Mouse (Mus musculus): ENCODE data around the gene Cby3. TPM values are rescaled to one million over a fixed set of nuclear protein-coding genes. Genes with fewer than 3 reads are reported as not detected.
A peak's percentile ranks its signal among the peaks of the same experiment; 100 is the strongest.

Gene Cby3
- polyA plus RNA-seq, 1 experiment from 2014 or later: 0.47 TPM

DNA sequence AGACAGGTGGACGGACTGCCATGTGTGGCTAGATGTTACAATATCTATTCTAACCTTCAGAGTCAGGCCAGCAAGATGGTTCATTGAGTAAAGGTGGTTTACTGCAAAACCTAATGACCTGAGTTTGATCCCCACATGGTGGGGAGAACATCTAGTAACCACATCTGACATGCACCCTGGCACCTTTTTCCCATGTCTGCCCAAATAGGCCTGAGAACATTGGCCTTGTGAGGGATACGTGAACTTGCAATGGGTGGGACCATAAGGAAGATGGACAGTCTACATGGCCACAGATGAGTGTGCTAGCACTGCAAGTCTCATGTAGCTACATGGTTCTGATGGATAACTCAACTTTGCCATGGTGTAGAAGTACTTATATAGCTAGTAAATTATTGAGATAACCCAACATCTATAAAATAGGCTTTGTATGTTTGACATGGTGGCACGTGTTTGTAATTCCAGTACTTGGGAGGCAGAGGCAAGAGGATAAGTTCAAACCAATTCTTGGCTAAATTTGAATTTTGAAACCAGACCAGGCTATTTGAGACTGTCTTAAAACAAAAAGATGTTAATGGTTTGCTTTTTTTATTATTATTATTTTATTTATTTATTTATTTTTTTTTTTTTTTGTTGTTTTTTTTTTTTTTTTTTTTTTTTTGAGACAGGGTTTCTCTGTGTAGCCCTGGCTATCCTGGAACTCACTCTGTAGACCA is 34.1 kb downstream of the Cby3 start:
- Histone ChIP-seq H3K4me2 (ENCODE audit: low read depth, low read length, severe bottlenecking) (no peak overlapping the region), H3K27ac (ENCODE audit: low read depth, low read length) (no peak overlapping the region), H3K4me1 (replicated peaks; ENCODE audit: control insufficient read depth, insufficient read depth, low read length) (no peaks in the 10 kb centered on the region), H3K27me3 (ENCODE audit: control insufficient read depth, insufficient read depth, low read length) (no peaks in the 10 kb centered on the region), H3K36me3 (ENCODE audit: control insufficient read depth, insufficient read depth, low read length) (peaks cover 2% of the 10 kb centered on the region; the same call in 1 of the 2 replicates), H3K4me3 (ENCODE audit: low read depth, low read length) (no peak overlapping the region), H3K9ac (ENCODE audit: low read length) (no peak overlapping the region), H3K9me3 (ENCODE audit: control insufficient read depth, low read length) (no peaks in the 10 kb centered on the region)
- WGBS: 96% methylated on average over 3 of the region's 3 CpGs
- DNase-seq (ENCODE audit: low spot score) (peak; percentile 47), ATAC-seq (replicated peaks; ENCODE audit: low FRiP score) (no peak)

DNA sequence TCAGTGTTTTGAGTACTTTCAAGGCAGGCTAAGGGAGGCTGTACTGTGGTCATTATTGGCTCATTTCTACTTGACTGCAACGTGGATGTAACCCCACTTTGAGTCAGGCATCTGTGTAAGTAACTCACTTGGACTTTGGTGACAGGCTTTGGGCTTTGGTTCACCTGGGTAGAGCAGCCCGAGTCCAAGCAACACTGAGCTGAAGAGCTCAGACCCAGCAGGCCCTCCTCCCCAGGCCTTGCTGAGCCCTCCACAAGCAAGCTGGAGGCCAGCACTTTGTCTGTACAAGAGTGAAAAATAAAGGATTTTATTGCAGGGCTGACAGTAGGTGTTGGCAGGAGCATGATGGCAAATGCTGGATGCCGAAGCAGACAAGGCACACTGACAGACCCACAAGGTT is 34.7 kb downstream of the Cby3 start:
- H3K9ac ChIP-seq (ENCODE audit: low read length): no peak overlapping the region
- DNase-seq (ENCODE audit: low spot score) (peak; percentile 46), ATAC-seq (replicated peaks; ENCODE audit: low FRiP score) (no peak)
- no peaks in the 10 kb centered on the region for H3K9me3 ChIP-seq (ENCODE audit: control insufficient read depth, low read length)
- H3K4me2 ChIP-seq (ENCODE audit: low read depth, low read length, severe bottlenecking): no peak overlapping the region
- H3K27me3 ChIP-seq (ENCODE audit: control insufficient read depth, insufficient read depth, low read length): no peaks in the 10 kb centered on the region
- peaks cover 2% of the 10 kb centered on the region; the same call in 1 of the 2 replicates for H3K36me3 ChIP-seq (ENCODE audit: control insufficient read depth, insufficient read depth, low read length)
- no peak overlapping the region for H3K27ac ChIP-seq (ENCODE audit: low read depth, low read length)
- WGBS: 85% methylated on average over 3 of the region's 3 CpGs
- no peaks in the 10 kb centered on the region for H3K4me1 ChIP-seq (replicated peaks; ENCODE audit: control insufficient read depth, insufficient read depth, low read length)
- H3K4me3 ChIP-seq (ENCODE audit: low read depth, low read length): no peak overlapping the region

DNA sequence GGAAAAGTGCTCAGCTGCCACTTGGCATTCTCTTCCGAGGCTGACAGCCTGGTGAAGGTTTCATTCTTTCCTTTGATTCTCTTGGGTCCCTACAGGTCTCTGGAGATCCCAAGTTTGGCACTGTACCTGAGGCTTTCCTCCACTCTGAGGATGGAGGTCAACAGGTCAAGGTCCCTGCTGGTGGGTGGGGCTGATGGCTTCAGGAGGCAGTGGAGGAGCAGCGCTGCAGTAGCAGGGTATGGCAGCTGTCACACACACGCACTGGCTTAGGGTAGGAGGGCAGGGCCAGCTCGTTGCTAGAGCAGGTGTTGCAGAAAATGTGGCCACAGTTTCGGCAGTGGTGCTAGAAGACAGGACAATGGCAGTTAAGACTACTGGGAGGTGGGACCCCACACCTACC is 35.4 kb downstream of the Cby3 start:
- 69% methylated on average over 5 of the region's 5 CpGs for WGBS
- Histone ChIP-seq H3K36me3 (ENCODE audit: control insufficient read depth, insufficient read depth, low read length) (peaks cover 2% of the 10 kb centered on the region; the same call in 1 of the 2 replicates), H3K4me2 (ENCODE audit: low read depth, low read length, severe bottlenecking) (no peak overlapping the region), H3K9ac (ENCODE audit: low read length) (no peak overlapping the region), H3K27me3 (ENCODE audit: control insufficient read depth, insufficient read depth, low read length) (no peaks in the 10 kb centered on the region), H3K4me3 (ENCODE audit: low read depth, low read length) (no peak overlapping the region), H3K4me1 (replicated peaks; ENCODE audit: control insufficient read depth, insufficient read depth, low read length) (no peaks in the 10 kb centered on the region), H3K9me3 (ENCODE audit: control insufficient read depth, low read length) (no peaks in the 10 kb centered on the region), H3K27ac (ENCODE audit: low read depth, low read length) (no peak overlapping the region)
- peak; percentile 50 for DNase-seq (ENCODE audit: low spot score)
- ATAC-seq (replicated peaks; ENCODE audit: low FRiP score): no peak

DNA sequence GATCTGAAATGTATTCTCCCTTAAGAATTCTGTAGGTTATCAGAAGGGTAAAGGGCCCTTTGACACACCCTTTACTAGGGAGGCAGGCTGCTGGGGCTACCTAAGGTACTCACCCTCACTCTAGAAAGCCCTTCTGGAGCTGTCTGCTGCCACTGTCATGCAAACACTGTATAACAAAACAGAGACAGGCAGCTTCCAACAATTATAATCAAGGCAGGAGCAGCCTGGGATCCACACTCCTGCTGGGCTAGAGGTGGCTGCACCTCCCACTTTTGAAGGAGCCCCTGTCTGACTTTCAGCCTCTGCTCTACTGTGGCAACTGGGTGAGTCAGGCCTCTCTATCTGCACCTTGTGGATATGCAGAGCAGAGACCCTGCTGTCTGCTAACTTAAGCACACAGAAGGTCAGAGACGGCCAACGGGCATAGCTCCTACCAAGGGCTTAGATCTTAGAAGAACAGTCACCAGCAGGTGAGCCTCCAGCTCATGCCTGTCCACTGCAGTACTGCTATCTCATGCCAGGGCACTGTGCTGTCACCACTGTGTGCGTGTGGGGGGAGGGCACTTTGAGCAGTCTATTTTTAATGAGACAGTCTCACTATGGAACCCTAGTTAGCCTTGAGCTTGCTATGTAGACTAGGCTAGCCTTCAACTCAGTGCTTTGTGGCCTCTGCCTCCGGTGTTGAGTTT is 37.2 kb downstream of the Cby3 start:
- Histone ChIP-seq H3K27ac (ENCODE audit: low read depth, low read length) (no peak overlapping the region), H3K27me3 (ENCODE audit: control insufficient read depth, insufficient read depth, low read length) (no peaks in the 10 kb centered on the region)
- 78% methylated on average over 4 of the region's 4 CpGs for WGBS

DNA sequence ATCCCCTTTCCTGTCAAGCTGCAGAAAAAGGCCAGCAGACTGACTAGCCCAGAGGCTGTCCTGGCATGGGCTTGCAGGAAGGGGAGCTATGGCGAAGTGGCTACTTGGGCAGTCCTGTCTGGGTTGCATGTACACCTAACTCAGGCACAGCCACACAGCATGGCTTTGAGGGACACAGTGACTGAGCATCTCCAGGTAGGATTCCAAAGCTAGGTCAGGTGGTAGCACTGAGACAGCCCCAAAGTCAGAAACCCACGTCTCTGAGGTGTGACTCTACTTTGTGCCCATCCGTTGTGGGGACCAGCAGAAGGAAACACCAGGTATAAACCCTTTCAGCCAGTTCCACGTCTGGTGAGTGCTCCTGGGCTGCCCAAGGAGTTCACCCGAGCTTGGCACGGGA is 39.0 kb downstream of the Cby3 start:
- H3K4me3 ChIP-seq (ENCODE audit: low read depth, low read length): no peak overlapping the region
- DNase-seq (ENCODE audit: low spot score) (peak; percentile 28), ATAC-seq (replicated peaks; ENCODE audit: low FRiP score) (no peak)
- H3K27me3 ChIP-seq (ENCODE audit: control insufficient read depth, insufficient read depth, low read length): no peaks in the 10 kb centered on the region
- no peak overlapping the region for H3K9ac ChIP-seq (ENCODE audit: low read length)
- no peaks in the 10 kb centered on the region; the same call in 1 of the 2 replicates for H3K36me3 ChIP-seq (ENCODE audit: control insufficient read depth, insufficient read depth, low read length)
- WGBS: 85% methylated on average over 6 of the region's 6 CpGs
- no peaks in the 10 kb centered on the region for H3K4me1 ChIP-seq (replicated peaks; ENCODE audit: control insufficient read depth, insufficient read depth, low read length)
- H3K9me3 ChIP-seq (ENCODE audit: control insufficient read depth, low read length): no peaks in the 10 kb centered on the region
- H3K4me2 ChIP-seq (ENCODE audit: low read depth, low read length, severe bottlenecking): no peak overlapping the region
- H3K27ac ChIP-seq (ENCODE audit: low read depth, low read length): no peak overlapping the region

More for the DNA sequence above, 37.2 kb downstream of the Cby3 start:
- no peak overlapping the region for H3K4me3 ChIP-seq (ENCODE audit: low read depth, low read length)
- H3K9ac ChIP-seq (ENCODE audit: low read length): no peak overlapping the region
- no peak for ATAC-seq (replicated peaks; ENCODE audit: low FRiP score)
- no peak overlapping the region for H3K4me2 ChIP-seq (ENCODE audit: low read depth, low read length, severe bottlenecking)
- no peaks in the 10 kb centered on the region for H3K9me3 ChIP-seq (ENCODE audit: control insufficient read depth, low read length)
- DNase-seq (ENCODE audit: low spot score): peak; percentile 38
- no peaks in the 10 kb centered on the region for H3K4me1 ChIP-seq (replicated peaks; ENCODE audit: control insufficient read depth, insufficient read depth, low read length)
- peaks cover 2% of the 10 kb centered on the region; the same call in 1 of the 2 replicates for H3K36me3 ChIP-seq (ENCODE audit: control insufficient read depth, insufficient read depth, low read length)

DNA sequence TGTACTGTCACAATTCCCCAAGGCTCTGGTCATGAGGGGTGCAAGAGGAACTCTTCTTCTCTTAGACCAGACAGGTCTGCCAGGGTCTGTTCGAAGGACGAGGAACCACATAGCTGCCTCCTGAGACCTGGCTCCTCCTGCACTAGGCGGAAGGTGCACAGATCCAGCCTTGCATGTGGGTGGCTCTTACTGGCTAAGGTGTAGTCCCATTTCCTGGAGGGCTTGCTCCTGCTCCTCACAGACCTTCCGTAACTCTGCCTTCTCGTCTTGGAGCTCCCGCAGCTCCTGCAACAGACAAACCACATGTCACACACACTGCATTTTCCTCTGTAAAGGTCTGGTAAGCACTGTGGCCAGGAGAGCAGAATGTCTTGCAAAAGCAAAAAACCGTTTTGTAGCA is 40.5 kb downstream of the Cby3 start:
- Histone ChIP-seq H3K27ac (ENCODE audit: low read depth, low read length) (no peak overlapping the region), H3K9ac (ENCODE audit: low read length) (no peak overlapping the region), H3K36me3 (ENCODE audit: control insufficient read depth, insufficient read depth, low read length) (no peaks in the 10 kb centered on the region; the same call in 1 of the 2 replicates), H3K4me2 (ENCODE audit: low read depth, low read length, severe bottlenecking) (no peak overlapping the region), H3K4me1 (replicated peaks; ENCODE audit: control insufficient read depth, insufficient read depth, low read length) (no peaks in the 10 kb centered on the region), H3K27me3 (ENCODE audit: control insufficient read depth, insufficient read depth, low read length) (no peaks in the 10 kb centered on the region), H3K4me3 (ENCODE audit: low read depth, low read length) (no peak overlapping the region), H3K9me3 (ENCODE audit: control insufficient read depth, low read length) (no peaks in the 10 kb centered on the region)
- 92% methylated on average over 7 of the region's 7 CpGs for WGBS
- ATAC-seq (replicated peaks; ENCODE audit: low FRiP score) (no peak), DNase-seq (ENCODE audit: low spot score) (peak; percentile 35)

DNA sequence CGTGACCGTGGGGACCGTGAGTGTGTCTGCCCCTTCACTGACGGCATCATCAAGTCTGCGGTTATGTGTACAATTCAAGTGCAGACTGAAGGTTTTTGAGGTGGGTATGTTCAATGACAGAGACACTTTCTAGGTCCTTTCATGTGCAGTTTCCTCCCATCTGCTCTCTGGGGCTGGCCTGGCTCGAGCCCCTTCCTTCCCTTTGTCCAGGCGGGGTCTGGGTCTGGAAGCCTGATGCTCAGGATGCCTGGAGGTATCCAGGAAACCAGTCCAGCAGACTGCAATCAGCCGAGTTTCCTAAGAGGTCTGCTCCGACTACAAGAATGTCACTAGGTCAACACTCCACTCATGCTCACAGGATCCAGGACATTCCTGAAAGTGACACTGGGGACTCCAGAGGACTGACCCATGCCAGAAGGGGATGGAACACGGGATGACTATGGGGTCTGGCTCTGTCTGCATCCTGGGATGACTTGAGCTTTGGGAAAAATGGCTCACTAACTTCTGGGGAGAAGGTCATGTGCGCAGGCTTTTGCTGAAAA is 42.6 kb downstream of the Cby3 start:
- Histone ChIP-seq H3K4me1 (replicated peaks; ENCODE audit: control insufficient read depth, insufficient read depth, low read length) (no peaks in the 10 kb centered on the region), H3K9ac (ENCODE audit: low read length) (no peak overlapping the region), H3K27ac (ENCODE audit: low read depth, low read length) (no peak overlapping the region), H3K4me2 (ENCODE audit: low read depth, low read length, severe bottlenecking) (no peak overlapping the region), H3K4me3 (ENCODE audit: low read depth, low read length) (no peak overlapping the region), H3K27me3 (ENCODE audit: control insufficient read depth, insufficient read depth, low read length) (no peaks in the 10 kb centered on the region), H3K36me3 (ENCODE audit: control insufficient read depth, insufficient read depth, low read length) (no peaks in the 10 kb centered on the region; the same call in 1 of the 2 replicates), H3K9me3 (ENCODE audit: control insufficient read depth, low read length) (no peaks in the 10 kb centered on the region)
- DNase-seq (ENCODE audit: low spot score): peak; percentile 51
- 89% methylated on average over 11 of the region's 11 CpGs for WGBS
- no peak for ATAC-seq (replicated peaks; ENCODE audit: low FRiP score)

DNA sequence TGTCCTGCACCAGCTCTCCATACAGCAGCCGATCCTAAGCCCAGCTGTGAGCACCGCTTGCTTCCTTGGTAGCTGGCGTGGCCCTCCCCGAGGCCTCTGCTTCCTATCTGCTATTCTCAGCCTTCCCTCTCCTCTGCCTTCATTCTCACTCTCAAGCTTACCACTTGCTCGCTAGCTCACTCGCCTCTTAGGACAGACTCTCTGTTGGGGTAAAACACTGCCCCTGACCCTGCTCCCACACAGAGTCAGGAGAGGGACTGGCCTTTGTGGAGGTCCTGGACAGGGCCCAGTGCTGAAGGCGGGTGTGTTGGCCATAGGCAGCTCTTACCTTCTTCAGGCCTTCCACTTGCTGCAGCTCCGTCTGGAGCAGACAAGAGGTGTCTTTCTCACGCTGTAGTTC is 43.1 kb downstream of the Cby3 start:
- Histone ChIP-seq H3K27ac (ENCODE audit: low read depth, low read length) (no peak overlapping the region), H3K4me2 (ENCODE audit: low read depth, low read length, severe bottlenecking) (no peak overlapping the region), H3K9me3 (ENCODE audit: control insufficient read depth, low read length) (no peaks in the 10 kb centered on the region), H3K36me3 (ENCODE audit: control insufficient read depth, insufficient read depth, low read length) (no peaks in the 10 kb centered on the region; the same call in 1 of the 2 replicates), H3K9ac (ENCODE audit: low read length) (no peak overlapping the region), H3K27me3 (ENCODE audit: control insufficient read depth, insufficient read depth, low read length) (no peaks in the 10 kb centered on the region), H3K4me1 (replicated peaks; ENCODE audit: control insufficient read depth, insufficient read depth, low read length) (no peaks in the 10 kb centered on the region), H3K4me3 (ENCODE audit: low read depth, low read length) (no peak overlapping the region)
- peak; percentile 39 for DNase-seq (ENCODE audit: low spot score)
- no peak for ATAC-seq (replicated peaks; ENCODE audit: low FRiP score)
- WGBS: 81% methylated on average over 9 of the region's 9 CpGs
